Mouse (Mus musculus) intestine, postnatal 0 days (tissue): ENCODE data around the gene Fstl5. TPM values are rescaled to one million over a fixed set of nuclear protein-coding genes. Genes with fewer than 3 reads are reported as not detected.

Source experiments
- ATAC-seq: fragments of 200-750 bp; cut with Nextera tagmentation; 2 replicates; pipeline ENCODE4 v1.8.0; 2017; ENCODE audit warnings: mild to moderate bottlenecking, moderate TSS enrichment, moderate library complexity
- H3K27ac ChIP-seq: fragments of 300-500 bp; sonication (generic); 2 replicates; pipeline ENCODE4 v1.5.1; 2014; ENCODE audit warnings: mild to moderate bottlenecking, low read depth, low read length, moderate library complexity
- H3K27me3 ChIP-seq: fragments of 300-500 bp; sonication (generic); replicated peaks from 2 replicates; pipeline ENCODE4 v1.6.1; 2014; ENCODE audit warnings: low read length, mixed read lengths; ENCODE audit not compliant: control insufficient read depth, insufficient read depth
- H3K36me3 ChIP-seq: fragments of 300-500 bp; sonication (generic); 2 replicates; pipeline ENCODE4 v1.6.1; 2014; ENCODE audit warnings: mild to moderate bottlenecking, moderate library complexity; ENCODE audit not compliant: control insufficient read depth, insufficient read depth
- H3K4me1 ChIP-seq: fragments of 300-500 bp; sonication (generic); replicated peaks from 2 replicates; pipeline ENCODE4 v1.6.1; 2014; ENCODE audit warnings: antibody characterized with exemption, low read length, mixed read lengths; ENCODE audit not compliant: control insufficient read depth, insufficient read depth
- H3K4me2 ChIP-seq: fragments of 300-500 bp; sonication (generic); replicated peaks from 2 replicates; pipeline ENCODE4 v1.6.1; 2014; ENCODE audit warnings: low read depth, mild to moderate bottlenecking, moderate library complexity
- H3K4me3 ChIP-seq: fragments of 300-500 bp; sonication (generic); 2 replicates; pipeline ENCODE4 v1.5.1; 2014; ENCODE audit warnings: low read depth, low read length
- H3K9ac ChIP-seq: fragments of 300-500 bp; sonication (generic); 2 replicates; pipeline ENCODE4 v1.6.1; 2014; ENCODE audit warnings: mild to moderate bottlenecking, low read depth, low read length
- H3K9me3 ChIP-seq: fragments of 300-500 bp; sonication (generic); 2 replicates; pipeline ENCODE4 v1.6.1; 2016; ENCODE audit warnings: mixed run types; ENCODE audit not compliant: control insufficient read depth
- CTCF ChIP-seq: sonication (generic); IDR thresholded peaks from 2 replicates; pipeline ENCODE4 v1.5.1; 2016; ENCODE audit warnings: low read depth, mild to moderate bottlenecking, control low read depth, antibody characterized with exemption, moderate library complexity
- WGBS: fragments of 180-500 bp; shearing (Covaris S2); extraction: QIAGEN DNeasy Blood & Tissue Kit; methylation state at CpG from one replicate; pipeline ENCODE4 v1.1.7; 2014; 5-methylcytosine and 5-hydroxymethylcytosine counted together
- polyA plus RNA-seq: library from polyadenylated mRNA; unstranded; fragments of >200 nt; fragmentation: Nextera tagmentation; extraction: Ambion mirVana; gene quantifications from 2 replicates; pipeline ENCODE4 v1.2.1, GENCODE M21; 2015

The Fstl5 gene
- polyA plus RNA-seq, 1 experiment from 2014 or later: 1.9 TPM

DNA sequence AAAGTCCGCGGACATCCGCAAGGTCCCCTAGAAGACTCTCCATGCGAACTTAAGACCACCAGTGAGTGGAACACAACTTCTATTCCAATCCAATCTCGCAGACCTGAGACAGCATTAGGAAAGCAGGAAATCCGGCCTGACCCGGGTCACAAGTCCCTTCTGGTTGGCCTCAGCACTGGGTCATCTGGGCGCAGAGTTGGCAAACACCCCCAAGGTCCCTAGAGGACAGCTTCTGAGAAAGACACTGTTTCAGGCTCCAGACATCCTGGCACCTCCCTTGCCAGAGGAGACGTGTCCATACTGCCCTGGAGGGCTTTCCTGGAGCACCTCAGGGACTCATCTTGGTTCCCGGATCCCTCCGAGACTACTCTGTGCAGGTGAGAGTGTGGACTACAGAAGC lies 73.8 kb downstream of the Fstl5 start:
- no peak overlapping the region for H3K4me3 ChIP-seq
- no peaks in the 10 kb centered on the region for H3K36me3 ChIP-seq
- H3K27ac ChIP-seq: no peak overlapping the region
- no peak for ATAC-seq
- 86% methylated on average over 11 of the region's 11 CpGs for WGBS
- no peaks in the 10 kb centered on the region for H3K27me3 ChIP-seq
- H3K9me3 ChIP-seq: no peaks in the 10 kb centered on the region
- TF ChIP-seq CTCF: no peak
- H3K4me1 ChIP-seq: no peaks in the 10 kb centered on the region
- no peak overlapping the region for H3K4me2 ChIP-seq
- no peak overlapping the region for H3K9ac ChIP-seq

DNA sequence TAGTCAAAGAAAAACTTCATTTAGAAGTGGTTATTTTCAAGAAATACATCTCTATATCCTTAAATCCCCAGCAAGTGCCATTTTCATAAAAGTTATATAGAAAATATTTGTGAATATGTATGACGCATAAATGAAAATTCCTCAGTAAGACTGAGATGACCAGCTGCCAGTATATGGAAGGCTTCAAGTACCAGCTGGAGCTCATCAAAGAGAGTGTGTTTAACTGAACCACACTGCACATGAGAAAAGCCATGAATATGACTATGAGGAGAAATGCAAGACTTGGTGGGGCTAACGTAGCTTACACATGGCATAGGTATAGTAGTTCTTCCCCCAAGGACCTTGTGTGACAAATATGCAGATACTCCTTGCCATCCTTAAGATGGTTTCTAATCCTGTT lies 164.8 kb downstream of the Fstl5 start:
- TF ChIP-seq CTCF: no peak
- no peaks in the 10 kb centered on the region for H3K4me1 ChIP-seq
- no peak overlapping the region for H3K4me2 ChIP-seq
- no peak overlapping the region for H3K9ac ChIP-seq
- WGBS: 69% methylated on average over 2 of the region's 2 CpGs
- H3K27ac ChIP-seq: no peak overlapping the region
- no peaks in the 10 kb centered on the region for H3K36me3 ChIP-seq
- ATAC-seq: no peak
- no peaks in the 10 kb centered on the region for H3K27me3 ChIP-seq
- H3K9me3 ChIP-seq: no peaks in the 10 kb centered on the region
- no peak overlapping the region for H3K4me3 ChIP-seq

DNA sequence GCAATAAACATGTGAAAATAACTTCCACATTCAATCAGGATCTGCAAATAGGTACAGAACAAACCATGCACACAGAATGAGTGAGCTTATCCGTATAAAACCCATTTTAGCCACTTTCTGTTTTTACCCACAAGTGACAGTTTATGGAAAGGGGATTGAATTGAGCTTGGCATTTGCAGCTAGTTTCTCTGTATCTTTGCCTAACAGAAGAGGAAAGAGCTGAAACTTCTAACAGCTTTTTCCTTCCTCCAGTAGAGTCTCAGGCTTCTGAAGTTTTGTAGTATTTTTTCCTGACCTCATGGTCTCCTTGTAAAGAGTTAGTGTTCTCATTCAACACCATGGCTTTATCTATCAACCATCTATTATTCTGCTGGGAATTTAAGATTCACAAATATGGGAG lies 177.3 kb downstream of the Fstl5 start:
- H3K9ac ChIP-seq: no peak overlapping the region
- no peaks in the 10 kb centered on the region for H3K27me3 ChIP-seq
- 90% methylated on average over 1 of the region's 1 CpGs for WGBS
- no peaks in the 10 kb centered on the region for H3K9me3 ChIP-seq
- H3K36me3 ChIP-seq: no peaks in the 10 kb centered on the region
- H3K4me1 ChIP-seq: no peaks in the 10 kb centered on the region
- no peak overlapping the region for H3K4me2 ChIP-seq
- no peak for TF ChIP-seq CTCF
- no peak overlapping the region for H3K27ac ChIP-seq
- no peak for ATAC-seq
- no peak overlapping the region for H3K4me3 ChIP-seq

DNA sequence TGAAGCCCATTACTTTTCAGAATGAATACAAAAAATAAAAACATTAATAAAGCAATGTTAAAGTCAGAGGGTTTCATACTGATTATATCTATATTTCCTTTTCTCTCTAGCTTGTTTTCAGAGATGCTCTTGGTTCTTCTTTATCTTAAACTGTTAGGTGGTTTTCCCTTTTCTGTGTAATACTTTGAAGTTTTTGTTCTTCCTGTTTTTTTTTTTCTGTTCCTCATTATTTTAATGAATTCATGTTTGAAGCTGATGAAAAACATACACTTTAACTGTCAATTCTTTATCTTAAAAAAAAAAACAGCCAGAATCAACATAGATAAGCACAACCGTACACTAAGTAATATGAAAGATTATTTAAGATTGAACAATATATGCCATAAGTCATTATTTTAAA lies 218.9 kb downstream of the Fstl5 start:
- Histone ChIP-seq H3K27me3 (no peaks in the 10 kb centered on the region), H3K36me3 (no peaks in the 10 kb centered on the region), H3K4me2 (no peak overlapping the region), H3K4me3 (no peak overlapping the region), H3K4me1 (no peaks in the 10 kb centered on the region), H3K9ac (no peak overlapping the region), H3K9me3 (no peaks in the 10 kb centered on the region), H3K27ac (no peak overlapping the region)
- 82% methylated on average over 1 of the region's 1 CpGs for WGBS
- TF ChIP-seq CTCF: no peak
- ATAC-seq: no peak

DNA sequence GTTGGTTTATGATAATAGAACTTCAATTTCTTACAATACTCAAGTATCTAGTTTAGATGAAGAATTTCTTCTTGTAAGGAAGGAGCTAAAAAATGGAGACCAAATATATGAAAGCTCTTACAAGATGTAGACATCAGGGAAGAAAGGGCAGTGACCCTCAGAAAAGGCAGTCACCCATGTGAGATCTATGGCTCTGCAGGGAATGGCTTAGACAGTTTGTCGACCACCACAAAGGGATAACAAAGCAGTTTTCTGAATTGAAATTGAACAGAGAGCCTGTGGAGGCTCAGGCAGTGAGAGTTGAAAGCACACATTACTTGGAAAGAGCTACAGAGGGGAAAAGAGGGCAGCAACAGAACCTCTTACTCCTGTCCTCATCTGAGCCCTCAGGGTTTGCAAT lies 220.3 kb downstream of the Fstl5 start:
- Histone ChIP-seq H3K27ac (no peak overlapping the region), H3K27me3 (no peaks in the 10 kb centered on the region), H3K36me3 (no peaks in the 10 kb centered on the region), H3K9me3 (no peaks in the 10 kb centered on the region), H3K4me1 (no peaks in the 10 kb centered on the region), H3K4me2 (no peak overlapping the region), H3K9ac (no peak overlapping the region), H3K4me3 (no peak overlapping the region)
- no peak for ATAC-seq
- no peak for TF ChIP-seq CTCF
- WGBS: 41% methylated on average over 1 of the region's 1 CpGs

DNA sequence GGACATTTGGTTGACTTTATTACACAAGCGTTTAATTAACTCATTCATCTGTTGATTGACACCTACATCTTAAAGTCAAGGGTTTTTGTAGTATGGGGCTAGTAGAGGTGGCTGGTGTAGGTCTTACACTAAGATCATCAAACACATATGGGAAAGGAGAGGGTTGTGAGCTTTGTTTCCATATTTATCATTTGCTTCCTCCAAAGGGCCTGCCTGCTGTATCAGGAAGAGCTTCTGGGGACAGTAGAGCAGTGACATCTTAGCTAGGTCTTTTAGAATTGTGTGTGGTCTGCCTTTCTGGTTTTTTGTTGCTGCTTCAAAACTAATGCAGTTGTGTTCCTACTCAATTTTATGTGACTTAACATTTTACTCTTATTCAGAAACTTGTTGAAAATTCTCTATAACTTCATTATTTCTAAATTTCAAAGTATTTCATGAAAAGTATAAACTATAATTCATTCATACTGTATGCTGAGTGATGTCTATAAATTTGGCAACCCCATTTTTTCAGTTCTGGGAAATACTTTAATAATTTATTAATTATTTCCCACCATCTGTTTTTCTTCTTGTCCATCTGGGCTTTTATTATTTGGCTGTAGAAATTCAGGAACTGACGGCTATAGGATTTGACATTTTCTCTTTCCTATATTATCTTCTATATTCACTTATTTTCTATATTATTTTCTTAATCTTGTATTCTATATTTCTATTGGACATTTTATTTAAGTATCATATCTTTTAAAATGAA lies 227.1 kb downstream of the Fstl5 start:
- H3K4me2 ChIP-seq: no peak overlapping the region
- ATAC-seq: no peak
- no peaks in the 10 kb centered on the region for H3K4me1 ChIP-seq
- H3K27me3 ChIP-seq: no peaks in the 10 kb centered on the region
- 83% methylated on average over 2 of the region's 2 CpGs for WGBS
- H3K9me3 ChIP-seq: no peaks in the 10 kb centered on the region
- no peak for TF ChIP-seq CTCF
- H3K9ac ChIP-seq: no peak overlapping the region
- no peaks in the 10 kb centered on the region for H3K36me3 ChIP-seq
- H3K27ac ChIP-seq: no peak overlapping the region
- no peak overlapping the region for H3K4me3 ChIP-seq
